Mouse (Mus musculus): ENCODE measurements around the gene A030003K21Rik. TPM values are rescaled to one million over a fixed set of nuclear protein-coding genes. Genes with fewer than 3 reads are reported as not detected.
"Not testable (repeated sequence)": the region's sequence is repeated elsewhere in the genome, so short reads cannot be mapped to it uniquely, and the experiment has no call there.

Gene A030003K21Rik
- not detected in 2 replicates for total RNA-seq (2014; rRNA removed)
- polyA plus RNA-seq (2012; rRNA removed) = not detected in 2 replicates

GRCm38 (mm10) chr1:82943295-82943694, at the start of gene A030003K21Rik:
TSS of gene A030003K21Rik (minus strand) at chr1:82943388.
- WGBS = no CpG with 5 or more reads among the region's 6 CpGs
- H3K27ac ChIP-seq (replicated peaks; ENCODE audit: insufficient read depth, low read depth, low read length); H3K27me3 ChIP-seq (ENCODE audit: control insufficient read depth, insufficient read depth, low read length); H3K79me2 ChIP-seq (ENCODE audit: control insufficient read depth, insufficient read depth, low read length); H3K4me3 ChIP-seq (ENCODE audit: insufficient read depth, low read depth, low read length); DNase-seq (ENCODE audit: extremely low read depth, low read depth, low spot score); H3K4me1 ChIP-seq (ENCODE audit: control insufficient read depth, insufficient read depth, low read length); H3K36me3 ChIP-seq (ENCODE audit: control insufficient read depth, insufficient read depth, low read length); H3K9ac ChIP-seq (ENCODE audit: low read depth, low read length): not testable (repeated sequence)

- Histone ChIP-seq H3K79me2 (ENCODE audit: control insufficient read depth, insufficient read depth, low read length) (no peaks in the 10 kb centered on the region), H3K36me3 (ENCODE audit: control insufficient read depth, insufficient read depth, low read length) (no peaks in the 10 kb centered on the region), H3K27ac (replicated peaks; ENCODE audit: insufficient read depth, low read depth, low read length) (no peak overlapping the region), H3K9ac (ENCODE audit: low read depth, low read length) (no peak overlapping the region), H3K27me3 (ENCODE audit: control insufficient read depth, insufficient read depth, low read length) (no peaks in the 10 kb centered on the region), H3K4me3 (ENCODE audit: insufficient read depth, low read depth, low read length) (no peak overlapping the region), H3K4me1 (ENCODE audit: control insufficient read depth, insufficient read depth, low read length) (no peaks in the 10 kb centered on the region)
- TF ChIP-seq CTCF (IDR thresholded peaks at IDR 0.05; ENCODE audit: low read depth, low read length) (no peak), POLR2A (IDR thresholded peaks at IDR 0.05; ENCODE audit: extremely low read depth, insufficient read depth, low read length) (no peak)
- WGBS = 71% methylated on average over 6 of the region's 6 CpGs
- peak; percentile 36 for DNase-seq (ENCODE audit: extremely low read depth, low read depth, low spot score)
These were observed 48.9 kb upstream of the A030003K21Rik start for GRCm38 (mm10) chr1:82992093-82992492.

GRCm38 (mm10) chr1:82991596-82991995, 48.4 kb upstream of the A030003K21Rik start:
- H3K27me3 ChIP-seq (ENCODE audit: control insufficient read depth, insufficient read depth, low read length) = no peaks in the 10 kb centered on the region
- H3K36me3 ChIP-seq (ENCODE audit: control insufficient read depth, insufficient read depth, low read length) = no peaks in the 10 kb centered on the region
- H3K4me3 ChIP-seq (ENCODE audit: insufficient read depth, low read depth, low read length) = no peak overlapping the region
- WGBS = 92% methylated on average over 3 of the region's 3 CpGs
- no peaks in the 10 kb centered on the region for H3K79me2 ChIP-seq (ENCODE audit: control insufficient read depth, insufficient read depth, low read length)
- H3K4me1 ChIP-seq (ENCODE audit: control insufficient read depth, insufficient read depth, low read length) = no peaks in the 10 kb centered on the region
- H3K9ac ChIP-seq (ENCODE audit: low read depth, low read length) = no peak overlapping the region
- no peak for TF ChIP-seq POLR2A (IDR thresholded peaks at IDR 0.05; ENCODE audit: extremely low read depth, insufficient read depth, low read length)
- no peak for TF ChIP-seq CTCF (IDR thresholded peaks at IDR 0.05; ENCODE audit: low read depth, low read length)
- DNase-seq (ENCODE audit: extremely low read depth, low read depth, low spot score) = no peak
- H3K27ac ChIP-seq (replicated peaks; ENCODE audit: insufficient read depth, low read depth, low read length) = no peak overlapping the region

GRCm38 (mm10) chr1:82991062-82991461, 47.9 kb upstream of the A030003K21Rik start:
- no peaks in the 10 kb centered on the region for H3K4me1 ChIP-seq (ENCODE audit: control insufficient read depth, insufficient read depth, low read length)
- WGBS = 72% methylated on average over 4 of the region's 4 CpGs
- H3K4me3 ChIP-seq (ENCODE audit: insufficient read depth, low read depth, low read length) = no peak overlapping the region
- H3K27ac ChIP-seq (replicated peaks; ENCODE audit: insufficient read depth, low read depth, low read length) = no peak overlapping the region
- DNase-seq (ENCODE audit: extremely low read depth, low read depth, low spot score) = peak; percentile 12
- no peak overlapping the region for H3K9ac ChIP-seq (ENCODE audit: low read depth, low read length)
- TF ChIP-seq CTCF (IDR thresholded peaks at IDR 0.05; ENCODE audit: low read depth, low read length) (no peak), POLR2A (IDR thresholded peaks at IDR 0.05; ENCODE audit: extremely low read depth, insufficient read depth, low read length) (no peak)
- H3K79me2 ChIP-seq (ENCODE audit: control insufficient read depth, insufficient read depth, low read length) = no peaks in the 10 kb centered on the region
- H3K27me3 ChIP-seq (ENCODE audit: control insufficient read depth, insufficient read depth, low read length) = no peaks in the 10 kb centered on the region
- H3K36me3 ChIP-seq (ENCODE audit: control insufficient read depth, insufficient read depth, low read length) = no peaks in the 10 kb centered on the region

GRCm38 (mm10) chr1:82987530-82988198, 44.5 kb upstream of the A030003K21Rik start:
- Histone ChIP-seq H3K4me1 (ENCODE audit: control insufficient read depth, insufficient read depth, low read length) (no peaks in the 10 kb centered on the region), H3K27me3 (ENCODE audit: control insufficient read depth, insufficient read depth, low read length) (no peaks in the 10 kb centered on the region), H3K79me2 (ENCODE audit: control insufficient read depth, insufficient read depth, low read length) (no peaks in the 10 kb centered on the region), H3K9ac (ENCODE audit: low read depth, low read length) (no peak overlapping the region), H3K27ac (replicated peaks; ENCODE audit: insufficient read depth, low read depth, low read length) (no peak overlapping the region), H3K36me3 (ENCODE audit: control insufficient read depth, insufficient read depth, low read length) (no peaks in the 10 kb centered on the region), H3K4me3 (ENCODE audit: insufficient read depth, low read depth, low read length) (no peak overlapping the region)
- 32% methylated on average over 4 of the region's 4 CpGs for WGBS
- peak; percentile 68 for DNase-seq (ENCODE audit: extremely low read depth, low read depth, low spot score)
- TF ChIP-seq POLR2A (IDR thresholded peaks at IDR 0.05; ENCODE audit: extremely low read depth, insufficient read depth, low read length) (no peak), CTCF (IDR thresholded peaks at IDR 0.05; ENCODE audit: low read depth, low read length) (peak; percentile 68)

- no peak overlapping the region for H3K9ac ChIP-seq (ENCODE audit: low read depth, low read length)
- no peaks in the 10 kb centered on the region for H3K27me3 ChIP-seq (ENCODE audit: control insufficient read depth, insufficient read depth, low read length)
- no peak overlapping the region for H3K27ac ChIP-seq (replicated peaks; ENCODE audit: insufficient read depth, low read depth, low read length)
- no peaks in the 10 kb centered on the region for H3K79me2 ChIP-seq (ENCODE audit: control insufficient read depth, insufficient read depth, low read length)
- H3K36me3 ChIP-seq (ENCODE audit: control insufficient read depth, insufficient read depth, low read length) = no peaks in the 10 kb centered on the region
- TF ChIP-seq CTCF (IDR thresholded peaks at IDR 0.05; ENCODE audit: low read depth, low read length) (no peak), POLR2A (IDR thresholded peaks at IDR 0.05; ENCODE audit: extremely low read depth, insufficient read depth, low read length) (no peak)
- WGBS = 86% methylated on average over 6 of the region's 6 CpGs
- DNase-seq (ENCODE audit: extremely low read depth, low read depth, low spot score) = no peak
- H3K4me1 ChIP-seq (ENCODE audit: control insufficient read depth, insufficient read depth, low read length) = no peaks in the 10 kb centered on the region
- no peak overlapping the region for H3K4me3 ChIP-seq (ENCODE audit: insufficient read depth, low read depth, low read length)
These were observed 43.5 kb upstream of the A030003K21Rik start for GRCm38 (mm10) chr1:82986738-82987137.

Measured in liver, adult 2 months (tissue).